Mouse (Mus musculus) common myeloid progenitor, adult 5-6 weeks (primary cell): ENCODE measurements around the gene Comp. TPM values are rescaled to one million over a fixed set of nuclear protein-coding genes. Genes with fewer than 3 reads are reported as not detected.

Experiments
- ATAC-seq: replicated peaks from 2 replicates; pipeline ENCODE4 v1.8.0; 2016; ENCODE audit warnings: low read depth, mild to moderate bottlenecking, moderate TSS enrichment, inconsistent platforms; ENCODE audit not compliant: poor library complexity, severe bottlenecking
- total RNA-seq: library from RNA; stranded (forward); fragments of 200-1000, 187-1606 nt; gene quantifications from 2 replicates; pipeline ENCODE4 v1.2.3, GENCODE M21; 2017

Gene Comp
- 0.27 TPM in 1 of 2 replicates, not detected in the other for total RNA-seq

GRCm38 (mm10) chr8:70373397-70374317 lies at the start of gene Comp:
Comp (plus strand) TSS chr8:70373558.
- no peak for ATAC-seq

GRCm38 (mm10) chr8:70323716-70324115 lies 49.6 kb upstream of the Comp start:
- 0 out of 2 replicates have a peak, but pooled peaks have one; percentile 36 for ATAC-seq

GRCm38 (mm10) chr8:70327512-70327911 lies 45.8 kb upstream of the Comp start:
- no peak for ATAC-seq

GRCm38 (mm10) chr8:70329124-70329834 lies 44.1 kb upstream of the Comp start, which contains the start of gene Gdf1:
Gdf1 (plus strand) TSS chr8:70329817.
- no peak for ATAC-seq

DNA sequence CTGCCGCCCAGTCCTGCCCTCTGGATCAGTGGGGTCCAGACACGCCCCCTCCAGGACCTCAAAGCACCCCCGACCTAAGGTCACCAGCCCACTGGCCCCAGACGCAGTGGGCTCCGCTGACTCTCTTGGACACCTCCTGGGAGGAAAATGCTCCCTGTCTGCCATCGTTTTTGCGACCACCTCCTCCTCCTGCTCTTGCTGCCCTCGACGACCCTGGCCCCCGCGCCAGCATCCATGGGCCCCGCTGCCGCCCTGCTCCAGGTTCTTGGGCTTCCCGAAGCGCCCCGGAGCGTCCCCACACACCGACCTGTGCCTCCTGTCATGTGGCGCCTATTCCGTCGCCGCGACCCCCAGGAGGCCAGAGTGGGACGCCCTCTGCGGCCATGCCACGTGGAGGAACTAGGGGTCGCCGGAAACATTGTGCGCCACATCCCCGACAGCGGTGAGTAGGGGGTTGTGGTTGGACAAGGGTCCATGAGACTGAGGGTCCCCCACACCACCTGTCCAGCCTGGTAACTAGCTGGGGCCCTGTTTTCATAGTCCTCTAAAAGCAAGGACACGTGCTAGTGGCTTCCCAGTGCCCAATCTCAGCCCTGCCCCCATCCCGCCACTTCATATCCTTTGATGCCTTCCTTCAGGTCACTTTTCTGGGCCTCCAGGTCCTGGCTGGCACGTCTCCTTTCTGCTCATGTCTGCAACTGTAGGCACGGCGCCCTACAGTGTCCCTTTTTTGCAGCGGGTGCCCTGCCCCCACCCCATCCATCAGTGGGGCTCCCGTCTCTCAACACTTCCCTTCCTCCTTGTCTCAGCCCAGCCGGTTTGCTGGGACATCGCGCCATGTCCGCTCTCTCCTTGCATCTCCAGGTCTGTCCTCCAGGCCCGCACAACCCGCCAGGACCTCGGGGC lies 43.3 kb upstream of the Comp start:
- ATAC-seq, result peak; percentile 9; the same call in 1 of the 2 replicates

- peak; percentile 37; the same call in 1 of the 2 replicates for ATAC-seq
These were observed 42.5 kb upstream of the Comp start for GRCm38 (mm10) chr8:70330741-70331364.

DNA sequence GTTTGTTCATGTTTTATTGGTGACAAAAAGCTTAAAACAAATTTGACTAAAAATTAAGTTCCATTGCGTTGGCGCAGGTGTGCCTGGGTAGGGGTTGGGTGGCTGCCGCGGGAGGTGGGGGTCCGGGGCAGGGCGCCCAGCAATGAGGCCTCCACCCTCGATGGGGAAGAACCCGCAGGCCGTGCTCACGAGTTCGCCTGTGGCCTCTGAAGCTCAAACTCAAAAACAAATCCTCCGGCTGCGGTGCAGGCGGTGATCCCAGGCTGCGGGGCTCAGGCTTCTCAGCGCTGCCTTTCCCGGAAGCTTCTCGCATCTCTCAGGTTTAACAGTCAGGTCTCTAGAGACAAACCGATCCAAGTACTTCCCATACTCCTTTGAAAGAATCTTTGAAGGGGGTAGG lies 41.8 kb upstream of the Comp start:
- ATAC-seq, result no peak

GRCm38 (mm10) chr8:70332070-70332877 lies 41.1 kb upstream of the Comp start:
- ATAC-seq, result no peak

DNA sequence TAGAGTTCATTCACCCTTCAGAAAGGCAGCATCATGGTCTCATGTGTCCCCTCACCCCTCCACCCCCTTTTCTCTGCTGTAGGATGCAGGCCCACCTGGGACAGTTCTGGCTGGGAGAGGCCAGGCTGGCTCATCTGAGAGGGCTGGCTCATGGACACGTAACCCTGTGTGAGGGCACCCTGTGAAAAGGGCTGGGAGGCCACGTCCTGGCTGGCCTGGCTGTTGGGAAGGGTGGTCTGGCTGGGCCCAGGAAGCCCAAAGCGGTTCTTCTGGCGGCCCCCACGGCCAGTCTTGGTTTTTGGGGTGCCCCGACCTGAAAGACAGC lies 40.5 kb upstream of the Comp start:
- ATAC-seq, result no peak

DNA sequence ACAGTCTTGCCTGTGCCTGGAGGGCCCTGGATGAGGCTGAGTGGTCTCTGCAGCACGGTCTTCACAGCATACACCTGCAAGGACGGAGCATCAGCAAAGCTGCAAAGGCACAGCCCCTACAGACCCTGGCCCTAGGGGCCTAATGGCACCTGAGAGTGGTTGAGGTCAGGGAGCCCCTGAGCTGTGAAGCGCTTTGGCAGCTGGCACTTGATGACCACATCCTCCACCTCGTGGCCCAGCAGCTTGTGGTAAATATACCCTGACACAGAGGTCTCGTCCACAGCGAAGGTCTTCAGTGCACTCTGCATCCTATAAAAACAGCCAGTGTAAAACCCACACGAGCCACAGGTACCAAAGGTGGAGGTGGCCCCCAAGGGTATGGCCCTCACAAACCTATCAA lies 34.4 kb upstream of the Comp start:
- ATAC-seq, result no peak

DNA sequence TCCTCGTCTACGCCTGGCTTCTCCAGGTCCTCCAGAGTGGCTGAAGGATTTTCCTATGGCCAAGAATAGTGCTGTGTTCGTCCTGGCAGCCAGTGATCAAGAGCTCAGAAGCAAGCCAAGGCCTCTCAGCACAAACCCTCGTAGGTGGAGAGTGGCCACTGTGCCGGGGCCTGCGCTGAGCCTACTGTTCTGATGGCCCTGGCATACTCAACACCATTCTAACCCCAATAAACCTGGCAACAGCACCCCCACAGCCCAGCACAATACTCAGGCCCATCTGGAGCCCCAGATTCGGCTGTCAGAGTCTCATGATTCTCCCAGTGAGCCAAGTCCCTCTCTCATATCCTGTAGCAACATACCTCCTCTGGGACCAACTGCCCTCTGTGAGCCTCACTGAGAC lies 32.7 kb upstream of the Comp start:
- ATAC-seq, result no peak

DNA sequence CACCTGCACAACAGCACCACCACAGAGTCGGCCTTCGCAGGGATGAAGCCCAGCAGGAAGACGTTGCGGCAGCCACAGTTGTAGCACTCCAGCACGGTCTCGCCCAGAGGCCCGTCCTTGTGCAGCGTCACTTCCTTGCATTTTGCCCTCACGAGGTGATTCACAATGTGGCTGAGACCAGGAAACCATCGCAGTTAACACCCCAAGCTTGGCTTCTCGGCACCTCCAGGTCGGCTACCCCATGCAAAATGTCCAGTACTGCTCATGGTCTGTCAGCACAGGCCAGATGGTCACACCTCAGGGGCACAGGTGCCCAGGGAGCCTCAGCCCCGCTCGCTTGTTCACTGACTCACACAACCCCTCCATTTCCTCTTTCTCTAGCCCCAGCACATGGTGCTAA lies 31.4 kb upstream of the Comp start:
- 0 out of 2 replicates have a peak, but pooled peaks have one; percentile 31 for ATAC-seq

DNA sequence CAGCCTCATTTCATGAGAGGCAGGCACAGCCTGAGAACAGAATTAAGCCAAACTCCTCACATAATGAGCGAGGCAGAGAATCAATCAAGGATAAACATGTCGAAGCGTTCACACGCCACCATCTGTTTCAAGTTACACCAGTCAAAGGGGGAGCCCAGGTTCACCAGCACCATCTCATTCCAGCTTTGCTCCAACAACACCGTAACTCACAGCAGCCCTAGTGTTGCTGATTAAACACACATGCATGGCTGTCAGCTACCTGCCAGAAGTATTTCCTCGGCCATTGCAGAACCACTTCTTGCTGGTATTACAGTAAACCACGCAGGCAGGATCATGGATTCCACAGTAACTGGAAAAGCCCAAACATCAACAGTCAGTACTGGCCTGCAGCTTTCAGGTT lies 30.3 kb upstream of the Comp start:
- no peak for ATAC-seq

- ATAC-seq, result 0 out of 2 replicates have a peak, but pooled peaks have one; percentile 48
These were observed 29.7 kb upstream of the Comp start for GRCm38 (mm10) chr8:70343696-70344095.

DNA sequence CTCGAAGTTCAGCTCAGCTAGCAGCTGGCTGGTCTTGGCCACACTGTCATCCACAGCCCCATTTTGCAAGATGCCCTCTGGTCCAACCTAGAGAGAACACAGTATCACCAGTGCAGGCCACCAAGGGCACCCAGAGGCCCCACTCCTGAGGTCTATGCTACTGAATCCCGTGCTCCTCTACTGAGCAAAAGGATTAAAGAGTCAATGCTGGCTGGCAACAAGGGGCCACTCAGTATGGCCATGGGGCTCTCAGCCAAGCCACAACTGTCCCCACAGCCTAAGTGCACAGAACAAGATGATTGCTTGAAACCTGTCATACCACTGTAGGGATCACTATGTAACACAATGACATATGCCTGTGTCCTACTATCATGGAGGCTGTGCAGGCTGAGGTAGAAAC lies 29.1 kb upstream of the Comp start:
- no peak for ATAC-seq

GRCm38 (mm10) chr8:70347443-70347842 lies 25.9 kb upstream of the Comp start:
- no peak for ATAC-seq

- ATAC-seq, result no peak
These were observed 25.4 kb upstream of the Comp start for GRCm38 (mm10) chr8:70347860-70348420.
